Mouse (Mus musculus): Measurements from ENCODE around the gene Sp100.
A peak's percentile ranks its signal among the peaks of the same experiment; 100 is the strongest.
"Not testable (repeated sequence)": the region's sequence is repeated elsewhere in the genome, so short reads cannot be mapped to it uniquely, and the experiment has no call there.

Gene Sp100

GRCm38 (mm10) chr1:85649881-85650280, at the start of gene Sp100:
Sp100 (plus strand) TSS chr1:85649988.
- peak; percentile 37 to 64 for DNase-seq

- DNase-seq: not testable (repeated sequence)
These were observed 49.7 kb upstream of the Sp100 start, which contains the start of gene Sp140 for GRCm38 (mm10) chr1:85600078-85600477. Sp140 (plus strand) TSS chr1:85600378.

- DNase-seq: peak; percentile 47 to 66
These were observed 49.0 kb upstream of the Sp100 start for GRCm38 (mm10) chr1:85600794-85601193.

- DNase-seq: not testable (repeated sequence)
These were observed 45.4 kb upstream of the Sp100 start for GRCm38 (mm10) chr1:85604341-85604740.

- not testable (repeated sequence) for DNase-seq
These were observed 41.4 kb upstream of the Sp100 start for GRCm38 (mm10) chr1:85608361-85608760.

- DNase-seq: not testable (repeated sequence)
These were observed 39.2 kb upstream of the Sp100 start for GRCm38 (mm10) chr1:85610581-85610980.

- DNase-seq: not testable (repeated sequence)
These were observed 34.7 kb upstream of the Sp100 start for GRCm38 (mm10) chr1:85615096-85615495.

- not testable (repeated sequence) for DNase-seq
These were observed 34.0 kb upstream of the Sp100 start for GRCm38 (mm10) chr1:85615819-85616218.

GRCm38 (mm10) chr1:85617161-85617560, 32.6 kb upstream of the Sp100 start:
- DNase-seq: not testable (repeated sequence)

GRCm38 (mm10) chr1:85618689-85619088, 31.1 kb upstream of the Sp100 start:
- not testable (repeated sequence) for DNase-seq

- not testable (repeated sequence) for DNase-seq
These were observed 12.9 kb upstream of the Sp100 start for GRCm38 (mm10) chr1:85636936-85637335.

GRCm38 (mm10) chr1:85638144-85638543, 11.6 kb upstream of the Sp100 start:
- DNase-seq: peak in 1 of 2 experiments; percentile 19

- DNase-seq: not testable (repeated sequence)
These were observed 736 bp downstream of the Sp100 start for GRCm38 (mm10) chr1:85650524-85650923.

- peak in 1 of 2 experiments; percentile 20 for DNase-seq
These were observed 2.0 kb downstream of the Sp100 start for GRCm38 (mm10) chr1:85651770-85652275.

GRCm38 (mm10) chr1:85657211-85657610, 7.4 kb downstream of the Sp100 start:
- DNase-seq: not testable (repeated sequence)

- no peak for DNase-seq
These were observed 14.5 kb downstream of the Sp100 start for GRCm38 (mm10) chr1:85664266-85664665.

- peak in 1 of 2 experiments; percentile 34 for DNase-seq
These were observed 30.4 kb downstream of the Sp100 start for GRCm38 (mm10) chr1:85680226-85680625.

GRCm38 (mm10) chr1:85686666-85687065, 36.9 kb downstream of the Sp100 start:
- DNase-seq: peak in 1 of 2 experiments; percentile 28

- peak; percentile 49 to 76 for DNase-seq
These were observed 37.6 kb downstream of the Sp100 start for GRCm38 (mm10) chr1:85687346-85687745.

- DNase-seq: no peak
These were observed 40.8 kb downstream of the Sp100 start for GRCm38 (mm10) chr1:85690544-85690943.

- DNase-seq: peak in 1 of 2 experiments; percentile 2
These were observed 42.5 kb downstream of the Sp100 start for GRCm38 (mm10) chr1:85692281-85692680.

GRCm38 (mm10) chr1:85693280-85693679, 43.5 kb downstream of the Sp100 start:
- peak in 1 of 2 experiments; percentile 1 for DNase-seq

GRCm38 (mm10) chr1:85695646-85696045, 45.9 kb downstream of the Sp100 start:
- DNase-seq: peak in 1 of 2 experiments; percentile 1

- peak in 1 of 2 experiments; percentile 2 for DNase-seq
These were observed 48.1 kb downstream of the Sp100 start for GRCm38 (mm10) chr1:85697721-85698493.

Data from thymus, adult 18-20 months (tissue).